Mouse (Mus musculus): ENCODE results near the gene Fra10ac1. TPM values are rescaled to one million over a fixed set of nuclear protein-coding genes. Genes with fewer than 3 reads are reported as not detected.
A peak's percentile ranks its signal among the peaks of the same experiment; 100 is the strongest.

The Fra10ac1 gene
- total RNA-seq, 1 experiment, result 12.2 TPM

- Histone ChIP-seq H3K9ac (ENCODE audit: insufficient read depth, low read depth, low read length, poor library complexity, severe bottlenecking) (no peak overlapping the region), H3K36me3 (ENCODE audit: control insufficient read depth, insufficient read depth, low read length, poor library complexity, severe bottlenecking) (peaks cover 7% of the 10 kb centered on the region; the same call in 1 of the 2 replicates), H3K27ac (ENCODE audit: insufficient read depth, low read depth, low read length, poor library complexity, severe bottlenecking) (no peak overlapping the region), H3K4me3 (ENCODE audit: insufficient read depth in 1 of 2, low read depth in 1 of 2, low read length in 2 of 2, poor library complexity in 1 of 2, severe bottlenecking in 1 of 2) (no peak overlapping the region), H3K9me3 (ENCODE audit: control insufficient read depth, insufficient read depth, low read depth, low read length) (no peaks in the 10 kb centered on the region), H3K4me1 (ENCODE audit: control insufficient read depth in 2 of 2, insufficient read depth in 2 of 2, low read length in 2 of 2, poor library complexity in 1 of 2) (no peaks in the 10 kb centered on the region)
- in situ Hi-C loops (cut with MboI; ENCODE audit: low sequenced_read_pairs in 2 of 2, unreplicated experiment in 2 of 2), result loop anchor here in 1 of 2 experiments (25.0 kb wide), 1 partner anchor 225 kb away; no protein-coding TSS in a partner anchor
- TF ChIP-seq CHD2 (IDR thresholded peaks at IDR 0.05; ENCODE audit: low read depth, low read length) (no peak), ZNF384 (IDR thresholded peaks at IDR 0.05; ENCODE audit: low read depth, low read length) (no peak), MAFK (IDR thresholded peaks at IDR 0.05; ENCODE audit: insufficient read depth, low read depth, low read length) (no peak), HCFC1 (IDR thresholded peaks at IDR 0.05; ENCODE audit: borderline replicate concordance, insufficient read depth, low read length) (no peak)
- no peak for DNase-seq (ENCODE audit: low read depth, low spot score)
Measured at GRCm38 (mm10) chr19:38187345-38187680, 36.6 kb downstream of the Fra10ac1 start.

- Histone ChIP-seq H3K36me3 (ENCODE audit: control insufficient read depth, insufficient read depth, low read length, poor library complexity, severe bottlenecking) (peaks cover 7% of the 10 kb centered on the region; the same call in 1 of the 2 replicates), H3K9ac (ENCODE audit: insufficient read depth, low read depth, low read length, poor library complexity, severe bottlenecking) (no peak overlapping the region), H3K27ac (ENCODE audit: insufficient read depth, low read depth, low read length, poor library complexity, severe bottlenecking) (no peak overlapping the region), H3K9me3 (ENCODE audit: control insufficient read depth, insufficient read depth, low read depth, low read length) (no peaks in the 10 kb centered on the region), H3K4me3 (ENCODE audit: insufficient read depth in 1 of 2, low read depth in 1 of 2, low read length in 2 of 2, poor library complexity in 1 of 2, severe bottlenecking in 1 of 2) (no peak overlapping the region), H3K4me1 (ENCODE audit: control insufficient read depth in 2 of 2, insufficient read depth in 2 of 2, low read length in 2 of 2, poor library complexity in 1 of 2) (no peaks in the 10 kb centered on the region)
- peak; percentile 49; the same call in 1 of the 2 replicates for TF ChIP-seq MAFK (IDR thresholded peaks at IDR 0.05; ENCODE audit: insufficient read depth, low read depth, low read length)
- no peak for TF ChIP-seq HCFC1 (IDR thresholded peaks at IDR 0.05; ENCODE audit: borderline replicate concordance, insufficient read depth, low read length)
- in situ Hi-C loops (cut with MboI; ENCODE audit: low sequenced_read_pairs in 2 of 2, unreplicated experiment in 2 of 2), result loop anchor here in 1 of 2 experiments (25.0 kb wide), 1 partner anchor 224 kb away; no protein-coding TSS in a partner anchor
- no peak for DNase-seq (ENCODE audit: low read depth, low spot score)
Measured at GRCm38 (mm10) chr19:38186631-38187344, 37.2 kb downstream of the Fra10ac1 start.

GRCm38 (mm10) chr19:38179675-38180074, 44.3 kb downstream of the Fra10ac1 start:
- Histone ChIP-seq H3K9me3 (ENCODE audit: control insufficient read depth, insufficient read depth, low read depth, low read length) (no peaks in the 10 kb centered on the region), H3K9ac (ENCODE audit: insufficient read depth, low read depth, low read length, poor library complexity, severe bottlenecking) (no peak overlapping the region), H3K27ac (ENCODE audit: insufficient read depth, low read depth, low read length, poor library complexity, severe bottlenecking) (no peak overlapping the region), H3K4me3 (ENCODE audit: insufficient read depth in 1 of 2, low read depth in 1 of 2, low read length in 2 of 2, poor library complexity in 1 of 2, severe bottlenecking in 1 of 2) (no peak overlapping the region), H3K36me3 (ENCODE audit: control insufficient read depth, insufficient read depth, low read length, poor library complexity, severe bottlenecking) (peaks cover 2% of the 10 kb centered on the region; the same call in 1 of the 2 replicates), H3K4me1 (ENCODE audit: control insufficient read depth in 2 of 2, insufficient read depth in 2 of 2, low read length in 2 of 2, poor library complexity in 1 of 2) (peaks cover 0 to 3% of the 10 kb centered on the region in 2 experiments; a peak in 1 of 4 replicates)
- DNase-seq (ENCODE audit: low read depth, low spot score), result no peak
- in situ Hi-C loops (cut with MboI; ENCODE audit: low sequenced_read_pairs in 2 of 2, unreplicated experiment in 2 of 2), result loop anchor here in 1 of 2 experiments (25.0 kb wide), 1 partner anchor 217 kb away; no protein-coding TSS in a partner anchor
- no peak for TF ChIP-seq HCFC1 (IDR thresholded peaks at IDR 0.05; ENCODE audit: borderline replicate concordance, insufficient read depth, low read length)
- no peak for TF ChIP-seq CHD2 (IDR thresholded peaks at IDR 0.05; ENCODE audit: low read depth, low read length)
- TF ChIP-seq ZC3H11A (IDR thresholded peaks at IDR 0.05; ENCODE audit: borderline replicate concordance, low read depth, low read length), result no peak
- TF ChIP-seq ZNF384 (IDR thresholded peaks at IDR 0.05; ENCODE audit: low read depth, low read length), result no peak

GRCm38 (mm10) chr19:38164633-38165032, 59.3 kb downstream of the Fra10ac1 start:
- Histone ChIP-seq H3K36me3 (ENCODE audit: control insufficient read depth, insufficient read depth, low read length, poor library complexity, severe bottlenecking) (no peaks in the 10 kb centered on the region), H3K4me1 (ENCODE audit: control insufficient read depth in 2 of 2, insufficient read depth in 2 of 2, low read length in 2 of 2, poor library complexity in 1 of 2) (no peaks in the 10 kb centered on the region), H3K4me3 (ENCODE audit: insufficient read depth in 1 of 2, low read depth in 1 of 2, low read length in 2 of 2, poor library complexity in 1 of 2, severe bottlenecking in 1 of 2) (no peak overlapping the region), H3K9ac (ENCODE audit: insufficient read depth, low read depth, low read length, poor library complexity, severe bottlenecking) (no peak overlapping the region), H3K27ac (ENCODE audit: insufficient read depth, low read depth, low read length, poor library complexity, severe bottlenecking) (no peak overlapping the region), H3K9me3 (ENCODE audit: control insufficient read depth, insufficient read depth, low read depth, low read length) (no peaks in the 10 kb centered on the region)
- in situ Hi-C loops (cut with MboI; ENCODE audit: low sequenced_read_pairs in 2 of 2, unreplicated experiment in 2 of 2), result no loop called here
- DNase-seq (ENCODE audit: low read depth, low spot score), result no peak
- no peak for TF ChIP-seq CHD2 (IDR thresholded peaks at IDR 0.05; ENCODE audit: low read depth, low read length)
- TF ChIP-seq MAFK (IDR thresholded peaks at IDR 0.05; ENCODE audit: insufficient read depth, low read depth, low read length), result no peak
